Mouse (Mus musculus): ENCODE data around the gene Aqp6.

DNA sequence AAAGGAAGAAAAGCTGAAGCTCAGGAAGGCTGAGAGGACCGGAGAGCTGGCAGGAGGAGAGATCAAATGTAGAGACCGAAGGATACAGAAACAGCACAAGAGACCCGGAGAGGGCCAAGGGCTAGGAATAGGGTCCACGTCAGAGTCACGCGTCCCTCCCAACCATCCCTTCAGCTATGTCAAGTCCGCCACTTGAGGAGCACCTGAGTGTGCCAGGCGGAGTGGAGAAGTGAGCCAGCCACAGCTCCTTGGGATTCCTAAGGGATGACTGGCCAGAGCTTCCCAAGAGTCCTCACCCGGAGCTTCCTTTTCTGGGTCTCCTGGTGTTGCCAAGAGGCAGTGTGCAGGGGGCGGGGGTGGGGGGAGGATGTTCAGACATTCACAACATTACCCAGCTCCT, 6.2 kb upstream of the Aqp6 start:
- TF ChIP-seq EP300 (IDR thresholded peaks at IDR 0.05): peak; percentile 96
- TF ChIP-seq CTCF (IDR thresholded peaks at IDR 0.05): no peak

Measured in lung, postnatal 0 days (tissue).